Mouse (Mus musculus): Measurements from ENCODE around the gene Trabd2b.

Gene Trabd2b

GRCm38 (mm10) chr4:114399821-114400220 is 6.7 kb upstream of the Trabd2b start:
- no peak for DNase-seq (ENCODE audit: low spot score)

DNA sequence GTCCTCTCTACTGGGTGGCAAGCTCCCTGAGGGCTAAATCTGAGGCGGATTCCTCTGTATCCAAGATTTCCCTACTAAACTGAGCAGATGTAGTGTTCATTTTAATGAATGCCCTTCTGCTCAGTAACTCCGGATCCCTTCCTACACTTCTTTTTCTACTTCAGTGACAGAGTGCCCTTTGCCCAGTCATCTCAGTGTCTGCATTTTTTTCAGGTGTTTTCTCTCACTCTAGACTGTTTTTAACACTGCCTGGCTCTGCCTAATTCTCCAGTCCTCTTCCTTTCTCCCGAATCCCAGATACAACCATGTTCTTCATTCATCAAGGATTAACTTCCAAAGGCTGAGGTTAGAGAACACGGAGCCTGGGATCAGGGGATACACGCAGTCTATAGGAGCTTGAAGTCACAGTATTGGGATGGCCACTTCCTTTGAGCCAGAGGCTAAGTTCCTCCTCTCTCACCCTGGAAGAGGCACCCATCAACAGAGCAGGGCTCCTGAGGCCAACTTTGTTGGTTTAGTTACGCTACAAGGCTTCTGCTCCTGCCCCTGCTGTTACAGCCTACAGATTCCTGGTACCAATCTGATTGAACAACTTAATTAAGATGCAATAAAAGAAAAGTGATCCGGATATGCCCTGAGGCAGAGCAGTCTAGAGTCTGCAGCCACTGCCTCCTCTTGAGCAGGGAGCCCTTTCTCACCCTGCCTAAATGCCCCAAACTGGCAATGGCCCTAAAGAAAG is 4.4 kb upstream of the Trabd2b start:
- no peak for DNase-seq (ENCODE audit: low spot score)

DNA sequence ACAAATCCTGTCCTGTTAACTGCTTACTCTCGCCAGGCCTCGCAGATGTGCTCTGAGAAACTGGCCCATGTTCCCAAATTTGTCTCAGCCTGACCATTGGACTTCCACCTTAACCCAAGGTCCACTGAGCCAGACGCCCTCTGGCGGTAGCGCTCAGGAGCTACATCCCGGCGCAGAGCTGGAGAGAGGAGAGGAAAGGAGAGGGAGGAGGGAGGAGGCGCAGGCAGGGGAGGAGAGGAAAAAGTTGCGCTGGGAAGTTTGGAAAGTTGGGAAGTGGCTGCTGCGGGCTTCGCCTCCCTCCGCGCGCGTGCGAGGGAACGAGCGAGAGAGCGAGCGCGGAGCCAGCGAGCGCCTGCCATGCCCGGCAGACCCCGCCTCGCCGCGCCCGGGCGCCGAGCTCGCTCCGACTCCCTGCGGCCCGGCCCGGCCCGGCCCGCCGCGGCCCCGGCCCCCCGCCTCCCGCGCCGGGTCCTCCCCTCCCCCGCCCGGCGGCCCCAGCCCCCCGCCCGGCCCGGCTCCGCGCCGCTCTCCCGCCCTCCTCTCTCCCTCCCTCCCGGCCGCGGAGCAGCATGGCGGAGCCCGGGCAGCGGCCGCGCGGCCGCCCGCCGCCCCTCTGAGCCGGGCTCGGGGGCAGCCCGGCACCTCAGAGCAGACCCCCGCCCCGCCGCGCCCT is 706 bp upstream of the Trabd2b start:
- DNase-seq (ENCODE audit: low spot score): no peak

DNA sequence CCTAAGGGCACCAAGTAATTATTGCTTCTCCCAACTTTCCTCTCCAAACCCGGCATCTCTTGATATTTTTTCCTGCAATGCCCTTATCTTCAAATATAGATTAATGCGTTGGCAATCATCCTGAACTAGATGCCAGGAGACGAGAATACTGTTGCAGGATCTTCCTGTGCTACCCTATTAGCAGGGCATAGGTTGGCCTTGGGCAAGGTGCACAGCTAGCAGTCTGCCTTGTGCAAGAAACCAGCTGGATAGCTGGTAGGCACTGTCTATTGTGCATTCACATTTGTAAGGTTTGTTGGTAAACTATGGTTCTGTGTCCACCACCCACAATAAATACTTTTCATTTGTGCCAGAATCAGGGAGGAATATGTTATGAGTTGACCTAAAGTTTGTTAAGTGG is 992 bp downstream of the Trabd2b start:
- no peak for DNase-seq (ENCODE audit: low spot score)

DNA sequence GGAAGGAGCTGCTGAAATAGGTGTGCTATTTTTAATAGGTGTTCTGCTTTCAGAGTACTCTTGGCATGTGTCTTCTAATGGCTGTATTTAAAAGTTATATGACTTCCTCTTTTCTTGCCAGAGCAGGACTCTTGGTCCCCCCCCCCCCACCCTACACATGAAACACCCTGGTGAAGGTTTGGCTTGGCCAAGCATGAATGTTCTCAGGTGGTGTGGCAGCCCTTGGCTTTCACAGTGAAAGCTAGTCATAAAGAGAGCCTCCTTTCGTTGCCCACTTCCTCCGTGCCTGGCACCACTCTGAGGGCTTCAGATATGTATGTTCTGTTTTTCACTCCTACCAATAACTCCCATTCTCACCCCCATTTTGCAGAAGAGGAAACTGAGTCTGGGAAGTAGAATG is 1.8 kb downstream of the Trabd2b start:
- no peak for DNase-seq (ENCODE audit: low spot score)

DNA sequence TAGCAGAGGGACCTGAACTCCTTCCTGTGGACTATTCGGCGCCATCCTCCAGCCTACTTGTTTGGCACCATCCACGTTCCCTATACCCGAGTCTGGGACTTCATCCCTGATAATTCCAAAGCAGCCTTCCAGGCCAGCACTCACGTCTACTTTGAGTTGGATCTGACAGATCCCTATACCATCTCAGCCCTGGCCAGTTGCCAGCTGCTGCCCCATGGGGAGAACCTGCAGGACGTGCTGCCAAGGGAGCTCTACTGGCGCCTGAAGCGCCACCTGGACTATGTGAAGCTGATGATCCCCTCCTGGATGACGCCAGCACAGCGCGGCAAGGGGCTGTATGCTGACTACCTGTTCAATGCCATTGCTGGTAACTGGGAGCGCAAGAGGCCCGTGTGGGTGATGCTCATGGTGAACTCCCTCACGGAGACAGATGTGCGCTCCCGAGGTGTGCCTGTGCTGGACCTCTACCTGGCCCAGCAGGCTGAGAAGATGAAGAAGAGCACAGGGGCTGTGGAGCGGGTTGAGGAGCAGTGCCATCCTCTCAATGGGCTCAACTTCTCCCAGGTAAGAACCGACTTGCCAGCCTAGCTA is 2.5 kb downstream of the Trabd2b start:
- DNase-seq (ENCODE audit: low spot score): no peak

DNA sequence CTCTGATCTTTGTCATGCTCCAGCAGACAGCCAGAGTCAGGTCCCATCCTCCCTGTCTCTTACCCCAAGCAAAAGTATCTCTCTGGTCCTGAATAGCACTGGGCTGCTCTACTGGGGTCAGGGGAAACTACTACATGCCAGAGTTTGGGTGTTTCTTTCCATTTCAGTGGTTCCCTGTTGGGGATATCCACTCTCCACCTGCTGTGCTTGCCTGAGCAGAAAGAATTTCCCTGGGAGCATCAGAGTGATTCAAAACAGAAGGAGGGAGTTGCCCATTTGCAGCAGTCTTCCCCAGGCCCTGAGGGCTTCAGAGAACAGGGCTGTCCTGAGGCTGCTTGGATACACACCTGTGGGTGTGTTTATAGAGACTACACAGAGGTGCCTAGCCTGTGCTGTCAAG is 3.0 kb downstream of the Trabd2b start:
- DNase-seq (ENCODE audit: low spot score): no peak

- DNase-seq (ENCODE audit: low spot score): no peak
These were observed 3.5 kb downstream of the Trabd2b start for GRCm38 (mm10) chr4:114410026-114410425.

GRCm38 (mm10) chr4:114410443-114410842 is 3.9 kb downstream of the Trabd2b start:
- DNase-seq (ENCODE audit: low spot score): no peak

DNA sequence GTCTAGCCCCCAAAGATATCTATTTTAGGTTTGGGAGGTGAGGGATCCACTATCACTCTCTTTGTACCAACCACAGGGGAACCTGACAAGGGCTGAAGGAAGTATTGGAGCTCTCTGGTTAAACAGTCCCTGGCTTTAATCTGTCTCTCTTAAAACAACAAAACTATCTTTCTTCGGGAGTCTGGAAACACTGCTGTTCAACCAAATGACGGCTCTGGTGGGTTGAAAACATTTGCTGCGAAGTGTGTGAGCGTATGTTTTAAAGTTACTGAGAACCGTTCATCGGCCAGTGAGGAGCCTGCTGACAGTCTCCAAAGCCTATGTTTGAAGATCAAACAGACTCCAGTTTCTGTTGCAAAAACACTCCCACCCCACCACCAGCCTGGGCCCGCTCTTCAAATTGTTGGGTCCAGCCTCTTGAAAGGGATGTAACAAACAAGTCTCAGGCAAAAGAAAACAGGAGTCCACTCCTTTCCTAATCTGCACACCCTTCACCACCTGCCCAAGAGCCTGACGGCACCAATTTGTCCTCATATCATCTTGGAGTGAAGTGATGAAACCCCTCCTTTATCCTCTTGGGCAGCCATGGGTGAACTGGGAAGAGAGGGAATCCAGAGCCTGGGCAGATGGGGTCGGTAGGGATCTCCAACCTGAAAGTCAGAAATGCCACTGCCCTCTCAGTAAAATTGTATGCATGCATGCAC is 4.6 kb downstream of the Trabd2b start:
- no peak for DNase-seq (ENCODE audit: low spot score)

- DNase-seq (ENCODE audit: low spot score): no peak
These were observed 5.4 kb downstream of the Trabd2b start for GRCm38 (mm10) chr4:114411846-114412390.

DNA sequence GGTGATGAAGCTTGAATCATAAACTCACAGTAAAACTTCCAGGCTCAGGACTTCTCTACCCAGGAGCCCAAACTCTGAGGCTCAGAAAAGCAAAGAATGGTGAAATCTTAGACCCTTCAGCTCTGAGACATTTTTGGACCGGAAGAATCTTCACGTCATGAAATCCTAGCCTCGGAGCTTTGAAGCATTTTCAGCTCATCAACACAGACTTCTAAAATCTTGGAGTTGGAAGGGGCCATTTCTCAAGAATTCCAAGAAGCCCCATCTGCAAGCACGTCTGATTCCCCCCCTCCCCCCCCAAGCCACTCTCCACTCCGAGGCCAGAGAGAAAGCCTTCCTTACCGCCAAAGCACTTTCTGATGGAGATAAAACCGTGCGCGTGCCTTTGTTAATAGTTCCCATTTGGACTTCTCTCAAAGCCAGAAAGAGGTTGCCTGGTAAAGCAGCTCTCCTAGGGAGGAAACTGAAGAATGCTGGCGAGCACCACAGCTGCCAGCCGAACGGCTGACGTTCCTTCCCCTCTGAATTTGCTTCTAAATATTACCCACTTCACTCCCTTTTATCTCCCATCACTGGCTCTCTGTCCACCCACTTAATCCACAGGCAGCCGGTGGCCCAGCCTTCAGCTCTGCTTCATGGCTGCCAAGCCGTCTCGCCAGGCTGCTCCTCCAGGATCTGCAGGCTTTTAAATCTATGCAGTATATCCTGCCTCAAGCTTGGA is 9.6 kb downstream of the Trabd2b start:
- no peak for DNase-seq (ENCODE audit: low spot score)

GRCm38 (mm10) chr4:114420154-114420553 is 13.6 kb downstream of the Trabd2b start:
- DNase-seq (ENCODE audit: low spot score): no peak

- DNase-seq (ENCODE audit: low spot score): no peak
These were observed 16.6 kb downstream of the Trabd2b start for GRCm38 (mm10) chr4:114423084-114423483.

- DNase-seq (ENCODE audit: low spot score): no peak
These were observed 19.3 kb downstream of the Trabd2b start for GRCm38 (mm10) chr4:114425808-114426207.

GRCm38 (mm10) chr4:114432742-114433141 is 26.2 kb downstream of the Trabd2b start:
- DNase-seq (ENCODE audit: low spot score): no peak

DNA sequence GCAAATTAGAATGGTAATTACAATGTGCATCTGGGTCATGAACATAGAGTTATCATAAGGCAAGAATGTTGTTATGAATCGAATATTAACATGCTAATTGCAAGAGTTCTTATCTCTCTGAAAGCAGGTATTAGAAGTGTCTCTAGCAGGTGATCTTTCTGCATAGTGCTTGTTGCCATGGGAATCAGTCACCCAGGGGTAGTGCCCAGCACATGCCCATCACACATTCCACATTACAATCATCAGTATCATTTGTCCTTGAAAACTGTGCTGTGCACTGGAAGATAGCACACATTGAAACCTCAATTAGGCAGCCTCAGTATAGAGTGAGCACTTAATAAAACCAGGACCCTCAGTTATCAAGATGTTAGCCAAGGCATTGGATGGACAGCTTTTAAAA is 26.9 kb downstream of the Trabd2b start:
- no peak for DNase-seq (ENCODE audit: low spot score)

- no peak for DNase-seq (ENCODE audit: low spot score)
These were observed 28.2 kb downstream of the Trabd2b start for GRCm38 (mm10) chr4:114434766-114435165.

DNA sequence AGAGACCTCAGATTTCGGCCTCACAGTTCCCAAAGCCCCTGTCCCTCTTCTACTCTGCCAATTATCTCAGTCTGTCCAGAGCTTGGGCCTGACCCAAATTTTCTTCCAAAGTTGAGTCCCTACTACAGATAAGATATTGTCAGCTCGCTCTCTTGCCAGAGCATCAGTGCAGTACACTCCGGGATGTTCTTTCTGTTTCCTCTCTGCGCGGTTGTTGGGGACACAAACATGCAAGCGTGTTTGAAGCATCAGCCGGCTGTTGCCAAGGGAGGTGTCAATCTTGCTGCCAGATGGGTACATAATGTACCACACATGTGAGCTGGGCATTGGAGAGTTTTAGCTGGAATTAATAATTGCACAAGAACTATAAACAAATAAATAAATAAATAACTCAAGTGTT is 28.9 kb downstream of the Trabd2b start:
- DNase-seq (ENCODE audit: low spot score): no peak

DNA sequence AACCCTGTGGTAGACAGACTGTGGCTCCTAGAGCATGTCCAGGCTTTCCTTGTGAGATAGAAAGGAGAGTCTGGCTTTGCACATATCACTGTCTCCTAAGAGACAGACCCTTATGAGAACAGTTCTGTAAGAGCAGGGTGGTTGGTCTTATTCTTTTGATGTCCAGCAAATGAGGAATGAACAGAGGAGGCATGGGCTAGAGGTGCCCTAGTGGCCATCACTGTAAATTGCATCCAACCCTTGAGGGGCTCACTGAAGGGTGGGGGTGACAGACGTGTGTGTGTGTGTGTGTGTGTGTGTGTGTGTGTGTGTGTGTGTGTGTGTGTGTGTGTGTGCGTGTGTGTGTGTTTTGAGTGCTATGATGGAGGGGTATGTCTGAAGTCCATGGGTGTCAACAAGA is 32.2 kb downstream of the Trabd2b start:
- no peak for DNase-seq (ENCODE audit: low spot score)

GRCm38 (mm10) chr4:114442186-114442585 is 35.7 kb downstream of the Trabd2b start:
- no peak for DNase-seq (ENCODE audit: low spot score)

DNA sequence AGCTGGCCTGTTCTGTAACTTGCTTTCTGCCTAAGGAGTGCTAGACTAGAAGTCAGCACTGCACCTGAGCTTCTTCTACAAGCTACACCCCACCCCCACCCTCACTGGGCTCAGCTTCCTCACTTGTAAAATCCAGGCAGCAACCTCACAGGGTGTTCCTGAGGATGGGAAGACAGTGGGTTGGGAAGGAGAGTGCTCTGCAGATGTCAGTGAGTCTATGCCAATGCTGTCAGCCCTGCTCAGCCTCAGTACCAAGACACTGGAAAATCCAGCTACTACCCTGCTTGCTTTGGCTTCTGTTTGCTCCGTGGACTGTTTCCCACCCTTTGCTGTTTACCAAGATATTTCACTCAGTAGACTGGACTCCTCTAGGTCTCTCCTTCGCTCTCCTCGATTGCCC is 36.1 kb downstream of the Trabd2b start:
- no peak for DNase-seq (ENCODE audit: low spot score)
